Mouse (Mus musculus) liver, embryonic 16.5 days (tissue): ENCODE results near the gene Hspa8. TPM values are rescaled to one million over a fixed set of nuclear protein-coding genes. Genes with fewer than 3 reads are reported as not detected.
"Not testable (repeated sequence)": the region's sequence is repeated elsewhere in the genome, so short reads cannot be mapped to it uniquely, and the experiment has no call there.

Source experiments
- ATAC-seq: fragments of 200-750 bp; cut with Nextera tagmentation; 2 replicates; pipeline ENCODE4 v1.8.0; 2017; ENCODE audit warnings: low read depth, mild to moderate bottlenecking, moderate number of reproducible peaks, moderate library complexity
- H3K27ac ChIP-seq: fragments of 300-500 bp; sonication (generic); 2 replicates; pipeline ENCODE4 v1.5.1; 2014; ENCODE audit warnings: mild to moderate bottlenecking, low read length
- H3K27me3 ChIP-seq: fragments of 300-500 bp; sonication (generic); 2 replicates; pipeline ENCODE4 v1.6.1; 2014; ENCODE audit warnings: low read depth, low read length, mixed read lengths; ENCODE audit not compliant: control insufficient read depth, insufficient read depth
- H3K36me3 ChIP-seq: fragments of 300-500 bp; sonication (generic); 2 replicates; pipeline ENCODE4 v1.6.1; 2014; ENCODE audit warnings: mild to moderate bottlenecking; ENCODE audit not compliant: control insufficient read depth, insufficient read depth
- H3K4me1 ChIP-seq: fragments of 300-500 bp; sonication (generic); 2 replicates; pipeline ENCODE4 v1.6.1; 2014; ENCODE audit warnings: low read depth, low read length, mixed read lengths; ENCODE audit not compliant: control insufficient read depth
- H3K4me2 ChIP-seq: fragments of 300-500 bp; sonication (generic); 2 replicates; pipeline ENCODE4 v1.6.1; 2014; ENCODE audit warnings: low read depth, low read length, mixed read lengths
- H3K4me3 ChIP-seq: fragments of 300-500 bp; sonication (generic); 2 replicates; pipeline ENCODE4 v1.5.1; 2014; ENCODE audit warnings: low read depth, mild to moderate bottlenecking, low read length
- H3K9ac ChIP-seq: fragments of 300-500 bp; sonication (generic); 2 replicates; pipeline ENCODE4 v1.6.1; 2014; ENCODE audit warnings: low read depth, low read length
- H3K9me3 ChIP-seq: fragments of 300-500 bp; sonication (generic); replicated peaks from 2 replicates; pipeline ENCODE4 v1.6.1; 2016; ENCODE audit warnings: low read length; ENCODE audit not compliant: control insufficient read depth
- WGBS: fragments of 180-500 bp; shearing (Covaris S2); extraction: QIAGEN DNeasy Blood & Tissue Kit; methylation state at CpG from one replicate; pipeline ENCODE4 v1.1.7; 2014; ENCODE audit not compliant: insufficient replicate concordance; 5-methylcytosine and 5-hydroxymethylcytosine counted together
- polyA plus RNA-seq: library from polyadenylated mRNA; unstranded; fragments of >200 nt; fragmentation: Nextera tagmentation; extraction: Ambion mirVana; gene quantifications from 2 replicates; pipeline ENCODE4 v1.2.1, GENCODE M21; 2015

Gene Hspa8
- polyA plus RNA-seq, 1 experiment from 2014 or later, result 995 TPM

DNA sequence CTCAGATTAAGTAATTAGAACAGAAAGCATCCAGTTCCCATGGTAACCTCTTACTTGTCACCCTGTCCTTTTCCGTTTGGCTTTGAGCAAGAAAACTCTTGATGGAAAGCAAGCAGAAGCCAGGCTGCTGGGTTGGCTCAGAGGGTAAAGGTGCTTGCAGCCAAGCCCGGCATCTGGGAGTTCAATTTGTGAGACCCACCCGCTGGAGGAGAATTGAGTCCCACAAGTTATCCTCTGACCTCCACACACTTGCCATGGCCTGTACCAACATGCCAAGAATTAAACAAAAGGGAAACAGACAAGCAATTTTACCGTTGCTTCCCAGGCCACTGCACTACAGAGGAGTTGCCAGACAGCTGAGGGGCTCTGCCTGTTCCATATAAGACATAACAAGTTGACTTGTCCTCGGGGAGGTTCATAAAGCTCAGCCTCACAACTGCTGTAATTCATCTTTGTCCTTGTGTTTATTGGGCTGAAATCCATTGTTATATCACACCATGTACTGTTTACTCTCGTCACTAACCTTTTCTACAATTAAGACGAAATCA, 34.7 kb upstream of the Hspa8 start:
- H3K4me2 ChIP-seq, result no peak overlapping the region
- ATAC-seq, result no peak
- H3K27ac ChIP-seq, result no peak overlapping the region
- no peak overlapping the region for H3K4me3 ChIP-seq
- no peaks in the 10 kb centered on the region for H3K36me3 ChIP-seq
- no peak overlapping the region for H3K9ac ChIP-seq
- no peaks in the 10 kb centered on the region for H3K9me3 ChIP-seq
- no peaks in the 10 kb centered on the region for H3K4me1 ChIP-seq
- WGBS, result 57% methylated on average over 7 of the region's 7 CpGs
- no peaks in the 10 kb centered on the region for H3K27me3 ChIP-seq

DNA sequence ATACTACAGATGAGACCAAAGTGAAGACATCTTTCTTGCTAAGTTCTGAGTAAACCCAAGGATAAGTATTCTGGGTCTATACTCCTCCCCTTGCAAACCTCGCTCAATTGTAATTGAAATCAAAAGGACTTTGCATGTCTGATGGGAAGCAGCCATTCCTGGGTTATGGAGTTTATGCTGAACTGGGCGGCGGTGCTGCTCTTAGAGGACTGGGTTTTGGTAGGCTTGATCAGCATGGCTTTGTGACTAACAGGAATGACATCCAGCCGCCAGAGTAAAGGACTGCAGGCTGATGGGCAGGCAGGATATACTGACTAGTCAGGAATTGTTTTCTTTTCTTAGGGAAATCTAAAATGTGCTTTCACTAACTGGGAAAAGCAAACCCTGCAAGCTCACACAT, 32.8 kb upstream of the Hspa8 start:
- Histone ChIP-seq H3K27me3 (no peaks in the 10 kb centered on the region), H3K4me3 (no peak overlapping the region), H3K9ac (no peak overlapping the region), H3K4me1 (no peaks in the 10 kb centered on the region), H3K9me3 (no peaks in the 10 kb centered on the region), H3K36me3 (no peaks in the 10 kb centered on the region), H3K27ac (no peak overlapping the region), H3K4me2 (no peak overlapping the region)
- ATAC-seq, result no peak
- 64% methylated on average over 4 of the region's 4 CpGs for WGBS

GRCm38 (mm10) chr9:40772246-40772645, 28.5 kb upstream of the Hspa8 start:
- Histone ChIP-seq H3K27ac (no peak overlapping the region), H3K27me3 (no peaks in the 10 kb centered on the region), H3K4me1 (no peaks in the 10 kb centered on the region; the same call in 1 of the 2 replicates), H3K36me3 (no peaks in the 10 kb centered on the region), H3K9me3 (no peaks in the 10 kb centered on the region), H3K9ac (no peak overlapping the region), H3K4me3 (no peak overlapping the region), H3K4me2 (no peak overlapping the region)
- 69% methylated on average over 13 of the region's 13 CpGs for WGBS
- ATAC-seq, result no peak

- not testable (repeated sequence) for H3K9ac ChIP-seq, H3K9me3 ChIP-seq, H3K36me3 ChIP-seq, ATAC-seq, H3K4me3 ChIP-seq, H3K27me3 ChIP-seq, H3K4me2 ChIP-seq, H3K4me1 ChIP-seq, H3K27ac ChIP-seq
- WGBS, result 52% methylated on average over 6 of the region's 6 CpGs
These were observed 27.6 kb upstream of the Hspa8 start for GRCm38 (mm10) chr9:40773142-40773541.

GRCm38 (mm10) chr9:40773869-40774268, 26.9 kb upstream of the Hspa8 start:
- ATAC-seq, result 0 out of 2 replicates have a peak, but pooled peaks have one; percentile 41
- Histone ChIP-seq H3K9ac (no peak overlapping the region), H3K4me2 (no peak overlapping the region), H3K27me3 (no peaks in the 10 kb centered on the region), H3K27ac (no peak overlapping the region), H3K9me3 (no peaks in the 10 kb centered on the region), H3K4me3 (no peak overlapping the region), H3K36me3 (no peaks in the 10 kb centered on the region), H3K4me1 (no peaks in the 10 kb centered on the region; the same call in 1 of the 2 replicates)
- 39% methylated on average over 4 of the region's 4 CpGs for WGBS

DNA sequence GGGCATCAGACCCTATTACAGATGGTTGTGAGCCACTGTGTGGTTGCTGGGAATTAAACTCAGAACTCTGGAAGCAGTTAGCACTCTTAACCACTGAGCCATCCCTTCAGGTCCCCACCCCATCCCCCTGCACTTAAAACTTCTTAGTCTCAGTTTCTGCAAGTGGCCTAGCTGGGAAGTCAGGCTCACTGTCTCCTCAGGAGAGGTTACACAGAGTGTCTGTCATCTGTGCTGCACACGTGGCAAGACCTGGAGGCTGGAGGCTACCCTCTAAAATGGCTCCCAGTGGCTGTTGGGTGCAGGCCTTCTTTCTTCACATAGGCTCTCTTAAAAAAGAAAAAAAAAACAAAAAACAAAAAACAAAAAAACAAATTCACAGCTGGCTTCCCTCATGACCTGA, 24.7 kb upstream of the Hspa8 start:
- Histone ChIP-seq H3K4me3 (no peak overlapping the region), H3K4me2 (no peak overlapping the region), H3K9ac (no peak overlapping the region), H3K4me1 (no peaks in the 10 kb centered on the region; the same call in 1 of the 2 replicates), H3K36me3 (no peaks in the 10 kb centered on the region), H3K27ac (no peak overlapping the region), H3K27me3 (no peaks in the 10 kb centered on the region; the same call in 1 of the 2 replicates), H3K9me3 (no peaks in the 10 kb centered on the region)
- no peak for ATAC-seq
- 29% methylated on average over 1 of the region's 1 CpGs for WGBS

- Histone ChIP-seq H3K4me2 (no peak overlapping the region), H3K36me3 (no peaks in the 10 kb centered on the region), H3K27me3 (no peaks in the 10 kb centered on the region; the same call in 1 of the 2 replicates), H3K9me3 (no peaks in the 10 kb centered on the region), H3K9ac (no peak overlapping the region), H3K27ac (no peak overlapping the region), H3K4me1 (no peaks in the 10 kb centered on the region; the same call in 1 of the 2 replicates), H3K4me3 (no peak overlapping the region)
- ATAC-seq, result peak; percentile 58
- 32% methylated on average over 11 of the region's 11 CpGs for WGBS
These were observed 24.1 kb upstream of the Hspa8 start for GRCm38 (mm10) chr9:40776459-40777248.

- Histone ChIP-seq H3K27me3 (peaks cover 3% of the 10 kb centered on the region), H3K36me3 (no peaks in the 10 kb centered on the region), H3K4me2 (no peak overlapping the region), H3K4me3 (no peak overlapping the region), H3K9ac (no peak overlapping the region), H3K9me3 (no peaks in the 10 kb centered on the region), H3K27ac (no peak overlapping the region), H3K4me1 (peaks cover 2% of the 10 kb centered on the region; the same call in 1 of the 2 replicates)
- ATAC-seq, result no peak
- WGBS, result 60% methylated on average over 3 of the region's 3 CpGs
These were observed 20.7 kb upstream of the Hspa8 start for GRCm38 (mm10) chr9:40780111-40780510.
